Mouse (Mus musculus) adrenal gland, adult (tissue): Measurements from ENCODE around the gene Gse1.
A peak's percentile ranks its signal among the peaks of the same experiment; 100 is the strongest.

Experiments used
- DNase-seq, 2 experiments: peaks; one replicate each; pipeline ENCODE4 v3.0.0; 2022 to 2023; ENCODE audit warnings: low spot score in 1 of 2; ENCODE audit not compliant: inconsistent age in 2 of 2

The Gse1 gene

GRCm38 (mm10) chr8:120227891-120228591, at the start of gene Gse1:
TSS of gene Gse1 (plus strand) at chr8:120228456.
- DNase-seq: peak; percentile 93 to 96

- peak; percentile 92 to 98 for DNase-seq
These were observed 49.2 kb upstream of the Gse1 start for GRCm38 (mm10) chr8:120179027-120179431.

- DNase-seq: no peak
These were observed 47.7 kb upstream of the Gse1 start for GRCm38 (mm10) chr8:120180445-120180970.

GRCm38 (mm10) chr8:120181274-120181673, 47.0 kb upstream of the Gse1 start:
- DNase-seq: peak in 1 of 2 experiments; percentile 77

GRCm38 (mm10) chr8:120181861-120182414, 46.3 kb upstream of the Gse1 start:
- peak in 1 of 2 experiments; percentile 74 for DNase-seq

GRCm38 (mm10) chr8:120184366-120184765, 43.9 kb upstream of the Gse1 start:
- DNase-seq: no peak

GRCm38 (mm10) chr8:120184850-120185792, 43.1 kb upstream of the Gse1 start:
- peak in 1 of 2 experiments; percentile 68 for DNase-seq

GRCm38 (mm10) chr8:120186454-120186853, 41.8 kb upstream of the Gse1 start:
- DNase-seq: peak; percentile 69 to 84

GRCm38 (mm10) chr8:120188510-120188909, 39.7 kb upstream of the Gse1 start:
- peak; percentile 74 to 82 for DNase-seq

GRCm38 (mm10) chr8:120189440-120189839, 38.8 kb upstream of the Gse1 start:
- DNase-seq: peak in 1 of 2 experiments; percentile 55

- peak in 1 of 2 experiments; percentile 40 for DNase-seq
These were observed 38.0 kb upstream of the Gse1 start for GRCm38 (mm10) chr8:120190107-120190809.

- DNase-seq: peak; percentile 97 to 98
These were observed 37.3 kb upstream of the Gse1 start for GRCm38 (mm10) chr8:120190810-120191413.

- DNase-seq: peak; percentile 34 to 67
These were observed 36.6 kb upstream of the Gse1 start for GRCm38 (mm10) chr8:120191633-120192032.

GRCm38 (mm10) chr8:120192118-120192517, 36.1 kb upstream of the Gse1 start:
- no peak for DNase-seq

GRCm38 (mm10) chr8:120201351-120201750, 26.9 kb upstream of the Gse1 start:
- no peak for DNase-seq

- DNase-seq: no peak
These were observed 25.7 kb upstream of the Gse1 start for GRCm38 (mm10) chr8:120202546-120202945.

GRCm38 (mm10) chr8:120204736-120205360, 23.4 kb upstream of the Gse1 start:
- peak; percentile 90 to 96 for DNase-seq

- peak; percentile 70 to 77 for DNase-seq
These were observed 22.3 kb upstream of the Gse1 start for GRCm38 (mm10) chr8:120205916-120206315.

GRCm38 (mm10) chr8:120207364-120207763, 20.9 kb upstream of the Gse1 start:
- DNase-seq: no peak

- DNase-seq: peak in 1 of 2 experiments; percentile 31
These were observed 20.1 kb upstream of the Gse1 start for GRCm38 (mm10) chr8:120208113-120208512.
